Mouse (Mus musculus) telencephalon, adult 2 months (tissue): ENCODE data around the gene Astn2.
A peak's percentile ranks its signal among the peaks of the same experiment; 100 is the strongest.
"Not testable (repeated sequence)": the region's sequence is repeated elsewhere in the genome, so short reads cannot be mapped to it uniquely, and the experiment has no call there.

ENCODE experiments used
- DNase-seq: peaks from one replicate; pipeline ENCODE4 v3.0.0-alpha.2; 2011; ENCODE audit warnings: low read depth, low spot score

Astn2 gene

GRCm38 (mm10) chr4:65758875-65759201 lies 645.6 kb downstream of the Astn2 start:
- no peak for DNase-seq

- no peak for DNase-seq
These were observed 646.1 kb downstream of the Astn2 start for GRCm38 (mm10) chr4:65758174-65758874.

DNA sequence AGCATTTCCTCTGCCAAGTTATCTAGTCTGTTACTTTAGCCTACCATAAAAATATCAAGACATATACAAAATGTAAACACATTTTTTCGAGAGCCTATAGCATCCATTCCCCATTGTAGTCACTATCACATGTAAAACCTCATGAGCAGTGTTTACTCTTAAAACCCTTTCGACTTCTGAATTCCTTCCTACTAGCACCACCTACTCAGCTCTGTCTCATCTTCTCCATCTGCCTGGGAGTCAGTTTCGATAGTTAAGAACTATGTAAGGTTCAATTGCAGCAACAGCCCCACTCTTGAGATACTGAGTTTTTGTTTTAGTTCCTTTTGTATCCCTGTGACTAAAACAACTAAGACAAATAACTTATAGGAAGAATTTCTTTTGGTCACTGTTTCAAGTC lies 651.5 kb downstream of the Astn2 start:
- DNase-seq: peak; percentile 59

GRCm38 (mm10) chr4:65744788-65745187 lies 659.6 kb downstream of the Astn2 start:
- DNase-seq: no peak

GRCm38 (mm10) chr4:65744088-65744610 lies 660.3 kb downstream of the Astn2 start:
- DNase-seq: no peak

DNA sequence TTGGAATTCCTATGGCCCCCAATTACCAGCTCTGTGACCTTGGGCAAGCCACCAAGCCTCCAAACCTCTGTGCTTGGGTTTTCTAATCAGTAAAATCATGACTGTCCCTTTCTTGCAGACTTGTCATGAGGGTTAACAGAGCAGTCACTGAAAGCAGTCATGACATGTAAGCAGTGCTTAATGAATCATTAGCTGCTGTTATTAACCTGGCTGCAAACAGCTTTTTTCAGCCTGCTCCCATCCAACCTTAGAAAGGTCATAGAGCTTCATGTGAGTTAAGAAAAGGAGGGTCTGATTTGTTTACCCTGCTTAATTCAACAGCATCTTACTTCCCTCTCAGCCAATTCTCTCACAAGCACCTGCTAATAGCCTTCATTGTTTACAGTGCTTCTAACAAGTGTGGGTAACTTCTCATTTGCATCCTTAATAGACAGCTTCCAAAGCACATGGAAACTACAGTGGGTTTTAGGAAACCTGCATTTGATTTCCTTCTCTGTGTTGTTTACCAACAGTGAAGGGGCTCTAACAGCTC lies 661.2 kb downstream of the Astn2 start:
- DNase-seq: no peak

- DNase-seq: peak; percentile 44
These were observed 680.0 kb downstream of the Astn2 start for GRCm38 (mm10) chr4:65724414-65724813.

- no peak for DNase-seq
These were observed 684.8 kb downstream of the Astn2 start for GRCm38 (mm10) chr4:65719610-65720009.

GRCm38 (mm10) chr4:65717899-65718298 lies 686.5 kb downstream of the Astn2 start:
- no peak for DNase-seq

DNA sequence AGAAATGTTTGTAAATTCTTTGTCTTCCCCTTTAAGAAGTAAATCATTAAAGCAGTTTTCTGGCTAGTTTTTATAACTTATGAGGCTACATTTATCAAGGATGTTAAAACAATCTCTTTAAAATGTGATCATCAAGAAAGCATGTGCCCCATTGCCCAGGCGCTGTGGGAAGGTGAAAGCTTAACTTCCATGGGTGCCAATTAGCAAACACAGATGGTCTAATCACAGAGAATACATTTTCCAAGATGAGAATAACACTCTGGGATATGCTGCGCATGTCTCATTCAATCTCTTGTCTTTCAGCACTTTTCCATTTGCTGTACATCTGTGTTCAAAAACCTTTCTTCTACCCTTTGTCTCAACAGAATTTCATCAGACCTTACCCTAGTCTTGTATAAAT lies 688.3 kb downstream of the Astn2 start:
- no peak for DNase-seq

DNA sequence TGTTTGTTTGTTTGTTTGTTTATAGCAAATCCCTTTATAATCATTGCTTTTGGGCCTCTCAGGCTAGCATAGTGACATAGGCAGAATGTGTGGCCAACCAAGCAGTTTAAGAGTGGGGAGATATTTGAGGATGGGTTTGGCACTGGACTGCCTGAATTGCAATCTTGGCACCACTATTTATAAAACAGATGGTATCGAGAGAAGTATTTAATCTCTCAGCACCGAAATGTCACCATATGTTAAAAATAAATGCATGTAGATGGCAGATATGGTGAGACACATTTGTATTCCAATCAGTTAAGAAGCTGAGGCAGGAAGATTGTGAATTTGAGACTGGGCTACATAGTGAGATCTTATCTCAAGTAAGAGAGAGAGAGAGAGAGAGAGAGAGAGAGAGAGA lies 692.7 kb downstream of the Astn2 start:
- DNase-seq: peak; percentile 28

GRCm38 (mm10) chr4:65710623-65711022 lies 693.8 kb downstream of the Astn2 start:
- no peak for DNase-seq

GRCm38 (mm10) chr4:65701848-65702247 lies 702.6 kb downstream of the Astn2 start:
- no peak for DNase-seq

GRCm38 (mm10) chr4:65699743-65700361 lies 704.6 kb downstream of the Astn2 start:
- peak; percentile 64 for DNase-seq

GRCm38 (mm10) chr4:65695241-65695640 lies 709.2 kb downstream of the Astn2 start:
- DNase-seq: peak; percentile 89

DNA sequence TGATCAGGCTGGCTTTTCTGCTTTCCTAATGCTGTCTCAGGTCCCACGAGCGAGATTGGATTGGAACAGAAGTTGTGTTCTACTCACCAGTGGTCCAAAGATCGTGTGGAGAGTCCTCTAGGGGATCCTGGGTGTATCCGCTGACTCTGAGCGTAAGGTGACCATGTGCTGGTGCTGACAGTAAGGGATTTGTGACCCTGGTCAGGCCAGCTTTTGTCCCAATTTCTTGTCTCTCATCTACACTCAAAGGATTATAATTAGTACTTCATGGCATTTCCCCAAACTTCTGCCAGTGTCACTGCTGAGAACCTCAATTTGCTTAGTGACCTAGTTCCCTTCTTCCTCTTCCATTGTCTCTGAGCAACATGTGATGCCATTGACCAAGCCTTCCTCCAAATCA lies 710.4 kb downstream of the Astn2 start:
- no peak for DNase-seq

DNA sequence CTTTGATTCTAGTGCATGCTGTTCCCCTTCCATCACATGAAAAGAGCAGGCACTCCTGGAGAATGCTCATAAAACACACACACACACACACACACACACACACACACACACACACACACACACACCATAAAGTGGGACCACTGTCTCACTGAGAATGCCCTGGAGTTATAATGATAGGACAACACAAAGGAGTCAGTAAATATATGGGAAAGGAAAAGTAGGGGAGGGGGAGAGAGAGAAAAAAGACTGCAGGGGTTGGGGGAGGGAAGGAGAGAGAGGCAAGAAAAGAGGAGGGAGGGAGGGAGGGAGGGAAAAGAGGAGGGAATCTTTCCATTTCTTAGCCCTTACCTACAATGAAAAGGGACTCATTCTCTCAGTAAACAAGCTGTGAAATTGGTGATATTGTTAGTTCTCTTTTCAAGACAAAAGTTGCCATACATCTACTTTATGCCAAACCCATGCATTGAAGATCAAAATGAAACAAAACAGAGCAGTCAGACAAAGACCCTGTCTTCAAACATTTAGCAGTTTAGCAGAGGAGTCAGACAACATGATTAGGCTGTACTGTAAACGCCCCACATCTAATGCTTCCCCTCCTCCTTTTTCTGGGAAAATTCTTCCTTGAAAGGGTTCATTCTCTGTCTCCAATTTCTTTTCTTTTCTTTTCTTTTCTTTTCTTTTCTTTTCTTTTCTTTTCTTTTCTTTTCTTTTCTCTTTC lies 717.2 kb downstream of the Astn2 start:
- DNase-seq: no peak

- DNase-seq: no peak
These were observed 718.0 kb downstream of the Astn2 start for GRCm38 (mm10) chr4:65686258-65687005.

- no peak for DNase-seq
These were observed 720.0 kb downstream of the Astn2 start for GRCm38 (mm10) chr4:65684401-65684800.

- not testable (repeated sequence) for DNase-seq
These were observed 724.6 kb downstream of the Astn2 start for GRCm38 (mm10) chr4:65679786-65680185.

DNA sequence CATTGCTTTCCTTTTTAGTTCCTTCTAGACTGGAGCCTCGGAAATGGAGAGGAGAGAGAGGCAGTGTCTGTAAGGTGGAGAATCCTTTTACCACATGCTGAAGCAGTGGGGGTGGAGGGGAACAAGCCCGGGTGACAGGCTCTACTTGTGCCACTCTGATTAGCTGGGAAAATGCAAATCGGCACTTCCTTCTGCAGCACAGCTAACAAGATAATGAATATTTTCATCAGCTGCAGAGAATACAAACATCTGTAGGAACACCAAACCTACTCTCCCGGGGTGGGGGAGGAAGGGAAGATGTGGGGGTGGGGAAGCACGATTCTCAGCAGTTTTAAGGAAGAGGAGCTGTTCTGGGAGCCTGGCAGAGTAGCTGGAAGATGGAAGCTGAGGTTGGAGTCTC lies 725.5 kb downstream of the Astn2 start:
- DNase-seq: peak; percentile 29

GRCm38 (mm10) chr4:65678495-65678894 lies 725.9 kb downstream of the Astn2 start:
- DNase-seq: no peak
